Mouse (Mus musculus): Measurements from ENCODE around the gene Col4a1. TPM values are rescaled to one million over a fixed set of nuclear protein-coding genes. Genes with fewer than 3 reads are reported as not detected.

The Col4a1 gene
- polyA plus RNA-seq, 1 experiment from 2014 or later = 368 TPM

DNA sequence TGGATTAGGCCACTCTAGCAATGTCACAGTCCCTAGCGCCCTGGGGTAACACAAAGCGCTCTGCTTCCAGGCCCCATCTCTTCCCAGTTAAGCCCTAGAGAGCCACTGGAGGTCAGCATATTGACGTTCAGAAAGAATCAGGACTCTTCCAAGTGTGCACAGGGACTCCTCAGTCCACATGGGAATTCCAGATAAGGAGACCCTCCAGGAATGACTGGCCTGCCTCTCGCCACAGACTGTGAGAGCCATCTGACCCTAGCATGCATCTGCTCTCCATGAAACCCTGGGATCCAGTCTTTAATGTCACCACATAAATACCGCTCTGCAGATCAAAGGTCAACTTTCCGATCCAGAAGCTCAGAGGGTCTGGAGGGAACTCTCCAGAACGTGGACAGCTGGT is 88.4 kb downstream of the Col4a1 start:
- Histone ChIP-seq H3K27ac (ENCODE audit: low read length) (no peak overlapping the region), H3K4me3 (ENCODE audit: low read length) (no peak overlapping the region), H3K4me2 (ENCODE audit: low read depth, low read length) (no peak overlapping the region), H3K36me3 (ENCODE audit: control insufficient read depth, insufficient read depth, low read length) (peaks cover 67% of the 10 kb centered on the region), H3K9me3 (ENCODE audit: control insufficient read depth, low read length) (no peaks in the 10 kb centered on the region), H3K4me1 (replicated peaks; ENCODE audit: control insufficient read depth, insufficient read depth, low read length) (peaks cover 15% of the 10 kb centered on the region; the same call in 1 of the 2 replicates), H3K27me3 (ENCODE audit: control insufficient read depth, insufficient read depth, low read depth, low read length) (no peaks in the 10 kb centered on the region), H3K9ac (ENCODE audit: low read length) (no peak overlapping the region)
- ATAC-seq (ENCODE audit: low read depth) = no peak
- WGBS = 66% methylated on average over 7 of the region's 7 CpGs

DNA sequence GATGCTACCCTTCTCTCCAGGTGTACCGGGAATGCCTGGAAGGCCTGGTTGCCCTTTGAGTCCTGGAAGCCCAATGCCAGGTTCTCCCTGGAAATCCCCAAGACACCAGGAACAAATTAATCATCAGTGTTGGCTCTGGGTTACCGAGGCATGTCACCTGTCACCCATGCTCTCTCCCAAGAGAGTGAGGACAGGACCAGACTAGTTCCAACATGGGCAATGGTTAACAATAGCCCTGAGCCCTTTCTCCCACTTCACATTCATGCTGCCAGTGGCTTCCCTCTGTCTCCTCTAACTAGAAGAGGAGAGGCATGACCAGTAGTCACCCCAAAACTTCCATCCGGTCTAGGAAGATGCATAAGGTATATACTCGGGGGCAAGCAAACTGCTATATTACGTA is 91.3 kb downstream of the Col4a1 start:
- H3K27ac ChIP-seq (ENCODE audit: low read length) = no peak overlapping the region
- ATAC-seq (ENCODE audit: low read depth) = no peak
- 81% methylated on average over 5 of the region's 5 CpGs for WGBS
- no peaks in the 10 kb centered on the region for H3K27me3 ChIP-seq (ENCODE audit: control insufficient read depth, insufficient read depth, low read depth, low read length)
- H3K4me3 ChIP-seq (ENCODE audit: low read length) = no peak overlapping the region
- H3K36me3 ChIP-seq (ENCODE audit: control insufficient read depth, insufficient read depth, low read length) = peaks cover 73% of the 10 kb centered on the region
- no peaks in the 10 kb centered on the region for H3K9me3 ChIP-seq (ENCODE audit: control insufficient read depth, low read length)
- H3K4me2 ChIP-seq (ENCODE audit: low read depth, low read length) = no peak overlapping the region
- peaks cover 15% of the 10 kb centered on the region; the same call in 1 of the 2 replicates for H3K4me1 ChIP-seq (replicated peaks; ENCODE audit: control insufficient read depth, insufficient read depth, low read length)
- H3K9ac ChIP-seq (ENCODE audit: low read length) = no peak overlapping the region

GRCm38 (mm10) chr8:11219282-11219681 is 93.3 kb downstream of the Col4a1 start:
- H3K4me3 ChIP-seq (ENCODE audit: low read length) = no peak overlapping the region
- peak overlapping the region; percentile 53 for H3K27ac ChIP-seq (ENCODE audit: low read length)
- ATAC-seq (ENCODE audit: low read depth) = peak; percentile 67
- H3K4me1 ChIP-seq (replicated peaks; ENCODE audit: control insufficient read depth, insufficient read depth, low read length) = peaks cover 6% of the 10 kb centered on the region; the same call in 1 of the 2 replicates
- no peaks in the 10 kb centered on the region for H3K27me3 ChIP-seq (ENCODE audit: control insufficient read depth, insufficient read depth, low read depth, low read length)
- peaks cover 67% of the 10 kb centered on the region for H3K36me3 ChIP-seq (ENCODE audit: control insufficient read depth, insufficient read depth, low read length)
- WGBS = 35% methylated on average over 6 of the region's 6 CpGs
- H3K9ac ChIP-seq (ENCODE audit: low read length) = no peak overlapping the region
- no peak overlapping the region for H3K4me2 ChIP-seq (ENCODE audit: low read depth, low read length)
- H3K9me3 ChIP-seq (ENCODE audit: control insufficient read depth, low read length) = no peaks in the 10 kb centered on the region

- Histone ChIP-seq H3K9ac (ENCODE audit: low read length) (no peak overlapping the region), H3K27ac (ENCODE audit: low read length) (no peak overlapping the region), H3K4me1 (replicated peaks; ENCODE audit: control insufficient read depth, insufficient read depth, low read length) (peaks cover 6% of the 10 kb centered on the region; the same call in 1 of the 2 replicates), H3K4me2 (ENCODE audit: low read depth, low read length) (no peak overlapping the region), H3K4me3 (ENCODE audit: low read length) (no peak overlapping the region), H3K36me3 (ENCODE audit: control insufficient read depth, insufficient read depth, low read length) (peaks cover 74% of the 10 kb centered on the region), H3K9me3 (ENCODE audit: control insufficient read depth, low read length) (no peaks in the 10 kb centered on the region), H3K27me3 (ENCODE audit: control insufficient read depth, insufficient read depth, low read depth, low read length) (no peaks in the 10 kb centered on the region)
- peak; percentile 63 for ATAC-seq (ENCODE audit: low read depth)
- 24% methylated on average over 1 of the region's 1 CpGs for WGBS
Measured at GRCm38 (mm10) chr8:11215231-11215630, 97.4 kb downstream of the Col4a1 start.

GRCm38 (mm10) chr8:11206509-11206908 is 106.1 kb downstream of the Col4a1 start:
- Histone ChIP-seq H3K4me3 (ENCODE audit: low read length) (no peak overlapping the region), H3K4me2 (ENCODE audit: low read depth, low read length) (no peak overlapping the region), H3K27ac (ENCODE audit: low read length) (no peak overlapping the region), H3K9ac (ENCODE audit: low read length) (no peak overlapping the region), H3K4me1 (replicated peaks; ENCODE audit: control insufficient read depth, insufficient read depth, low read length) (no peaks in the 10 kb centered on the region), H3K36me3 (ENCODE audit: control insufficient read depth, insufficient read depth, low read length) (peaks cover 46% of the 10 kb centered on the region), H3K9me3 (ENCODE audit: control insufficient read depth, low read length) (no peaks in the 10 kb centered on the region), H3K27me3 (ENCODE audit: control insufficient read depth, insufficient read depth, low read depth, low read length) (no peaks in the 10 kb centered on the region)
- ATAC-seq (ENCODE audit: low read depth) = no peak
- 68% methylated on average over 8 of the region's 8 CpGs for WGBS

GRCm38 (mm10) chr8:11205532-11205931 is 107.1 kb downstream of the Col4a1 start:
- H3K9me3 ChIP-seq (ENCODE audit: control insufficient read depth, low read length) = no peaks in the 10 kb centered on the region
- H3K27me3 ChIP-seq (ENCODE audit: control insufficient read depth, insufficient read depth, low read depth, low read length) = no peaks in the 10 kb centered on the region
- WGBS = 74% methylated on average over 9 of the region's 9 CpGs
- H3K4me1 ChIP-seq (replicated peaks; ENCODE audit: control insufficient read depth, insufficient read depth, low read length) = no peaks in the 10 kb centered on the region
- H3K4me3 ChIP-seq (ENCODE audit: low read length) = no peak overlapping the region
- no peak overlapping the region for H3K4me2 ChIP-seq (ENCODE audit: low read depth, low read length)
- H3K27ac ChIP-seq (ENCODE audit: low read length) = no peak overlapping the region
- H3K36me3 ChIP-seq (ENCODE audit: control insufficient read depth, insufficient read depth, low read length) = peaks cover 46% of the 10 kb centered on the region
- H3K9ac ChIP-seq (ENCODE audit: low read length) = no peak overlapping the region
- no peak for ATAC-seq (ENCODE audit: low read depth)

- Histone ChIP-seq H3K4me2 (ENCODE audit: low read depth, low read length) (no peak overlapping the region), H3K4me3 (ENCODE audit: low read length) (no peak overlapping the region), H3K27ac (ENCODE audit: low read length) (no peak overlapping the region), H3K9me3 (ENCODE audit: control insufficient read depth, low read length) (no peaks in the 10 kb centered on the region), H3K36me3 (ENCODE audit: control insufficient read depth, insufficient read depth, low read length) (peaks cover 61% of the 10 kb centered on the region), H3K27me3 (ENCODE audit: control insufficient read depth, insufficient read depth, low read depth, low read length) (no peaks in the 10 kb centered on the region), H3K9ac (ENCODE audit: low read length) (no peak overlapping the region), H3K4me1 (replicated peaks; ENCODE audit: control insufficient read depth, insufficient read depth, low read length) (no peaks in the 10 kb centered on the region)
- WGBS = 82% methylated on average over 12 of the region's 12 CpGs
- no peak for ATAC-seq (ENCODE audit: low read depth)
Measured at GRCm38 (mm10) chr8:11203260-11204110, 109.1 kb downstream of the Col4a1 start.

GRCm38 (mm10) chr8:11198650-11199049 is 114.0 kb downstream of the Col4a1 start:
- Histone ChIP-seq H3K4me3 (ENCODE audit: low read length) (no peak overlapping the region), H3K9me3 (ENCODE audit: control insufficient read depth, low read length) (no peaks in the 10 kb centered on the region), H3K27ac (ENCODE audit: low read length) (no peak overlapping the region), H3K27me3 (ENCODE audit: control insufficient read depth, insufficient read depth, low read depth, low read length) (no peaks in the 10 kb centered on the region), H3K36me3 (ENCODE audit: control insufficient read depth, insufficient read depth, low read length) (peaks cover 49% of the 10 kb centered on the region), H3K9ac (ENCODE audit: low read length) (no peak overlapping the region), H3K4me2 (ENCODE audit: low read depth, low read length) (no peak overlapping the region), H3K4me1 (replicated peaks; ENCODE audit: control insufficient read depth, insufficient read depth, low read length) (no peaks in the 10 kb centered on the region)
- no peak for ATAC-seq (ENCODE audit: low read depth)
- 56% methylated on average over 7 of the region's 7 CpGs for WGBS

- Histone ChIP-seq H3K27me3 (ENCODE audit: control insufficient read depth, insufficient read depth, low read depth, low read length) (no peaks in the 10 kb centered on the region), H3K4me2 (ENCODE audit: low read depth, low read length) (no peak overlapping the region), H3K36me3 (ENCODE audit: control insufficient read depth, insufficient read depth, low read length) (peaks cover 48% of the 10 kb centered on the region), H3K4me1 (replicated peaks; ENCODE audit: control insufficient read depth, insufficient read depth, low read length) (no peaks in the 10 kb centered on the region), H3K27ac (ENCODE audit: low read length) (no peak overlapping the region), H3K9me3 (ENCODE audit: control insufficient read depth, low read length) (no peaks in the 10 kb centered on the region), H3K9ac (ENCODE audit: low read length) (no peak overlapping the region), H3K4me3 (ENCODE audit: low read length) (no peak overlapping the region)
- no peak for ATAC-seq (ENCODE audit: low read depth)
- WGBS = 76% methylated on average over 3 of the region's 3 CpGs
Measured at GRCm38 (mm10) chr8:11197988-11198387, 114.6 kb downstream of the Col4a1 start.

Measured in lung, embryonic 16.5 days (tissue).